Mouse (Mus musculus) CD8-positive naive resting alpha-beta T cell, adult 57 days (primary cell): ENCODE results near the gene Wdr64. TPM values are rescaled to one million over a fixed set of nuclear protein-coding genes. Genes with fewer than 3 reads are reported as not detected.

ENCODE experiments used
- total RNA-seq: library from RNA; stranded (reverse); gene quantifications from one replicate; pipeline ENCODE4 v1.2.4, GENCODE M21; 2023

Gene Wdr64
- total RNA-seq, result not detected

GRCm38 (mm10) chr1:175698293-175698692, at the start of gene Wdr64:
TSS of gene Wdr64 (plus strand) at chr1:175698593.

GRCm38 (mm10) chr1:175692246-175692996, 6.0 kb upstream of the Wdr64 start, which contains the start of the genes Opn3 and Chml:
TSS of gene Opn3 (minus strand) at chr1:175692776.
TSS of gene Chml (minus strand) at chr1:175692901.

Other genes starting within 250 kb of the Wdr64 start
- gene Rgs7, start 206.1 kb upstream of the Wdr64 start, total RNA-seq, result not detected
- 9.3 TPM for gene Kmo, start 78.2 kb upstream of the Wdr64 start, total RNA-seq
- gene Fh1, start 73.0 kb upstream of the Wdr64 start, total RNA-seq, result 23.1 TPM
- gene Opn3, start 5.8 kb upstream of the Wdr64 start, total RNA-seq, result 0.40 TPM
- 5.8 TPM for gene Chml, start 5.7 kb upstream of the Wdr64 start, total RNA-seq
- gene Exo1, start 182.0 kb downstream of the Wdr64 start, total RNA-seq, result 3.6 TPM
- not detected for gene Gm38100, start 221.7 kb downstream of the Wdr64 start, total RNA-seq